Mouse (Mus musculus): ENCODE data around the gene Syne2. TPM values are rescaled to one million over a fixed set of nuclear protein-coding genes. Genes with fewer than 3 reads are reported as not detected.

Gene Syne2
- polyA plus RNA-seq, 1 experiment from 2014 or later: 50.8 TPM

DNA sequence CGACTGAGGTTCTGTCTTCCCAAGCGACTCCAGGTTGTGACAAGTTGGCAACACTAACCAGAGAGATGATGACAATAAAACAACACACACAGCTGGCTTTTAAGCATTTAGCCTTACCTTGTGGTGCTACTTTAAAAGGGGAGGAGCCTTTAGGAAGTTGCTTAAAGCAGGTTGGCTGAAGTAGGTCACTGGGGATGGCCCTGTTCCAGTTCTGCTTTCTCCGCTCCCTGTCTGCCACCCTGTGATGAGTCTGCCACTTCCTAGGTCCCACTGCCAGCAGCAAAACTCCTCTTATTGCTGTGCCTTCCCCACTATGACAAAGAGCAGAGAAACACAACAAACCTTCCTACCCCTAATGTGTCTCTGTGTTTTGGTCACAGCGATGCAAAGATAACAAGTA is 11.7 kb upstream of the Syne2 start:
- no peak overlapping the region for H3K4me3 ChIP-seq (ENCODE audit: low read length)
- no peaks in the 10 kb centered on the region for H3K4me1 ChIP-seq (replicated peaks; ENCODE audit: control insufficient read depth, insufficient read depth, low read length)
- H3K36me3 ChIP-seq (ENCODE audit: control insufficient read depth, insufficient read depth, low read length): no peaks in the 10 kb centered on the region
- H3K27ac ChIP-seq (ENCODE audit: low read length): no peak overlapping the region
- H3K27me3 ChIP-seq (ENCODE audit: control insufficient read depth, insufficient read depth, low read depth, low read length): no peaks in the 10 kb centered on the region
- no peaks in the 10 kb centered on the region for H3K9me3 ChIP-seq (ENCODE audit: control insufficient read depth, low read length)
- ATAC-seq (ENCODE audit: low read depth): no peak
- WGBS: 88% methylated on average over 4 of the region's 4 CpGs
- H3K9ac ChIP-seq (ENCODE audit: low read length): no peak overlapping the region
- H3K4me2 ChIP-seq (ENCODE audit: low read depth, low read length): no peak overlapping the region

DNA sequence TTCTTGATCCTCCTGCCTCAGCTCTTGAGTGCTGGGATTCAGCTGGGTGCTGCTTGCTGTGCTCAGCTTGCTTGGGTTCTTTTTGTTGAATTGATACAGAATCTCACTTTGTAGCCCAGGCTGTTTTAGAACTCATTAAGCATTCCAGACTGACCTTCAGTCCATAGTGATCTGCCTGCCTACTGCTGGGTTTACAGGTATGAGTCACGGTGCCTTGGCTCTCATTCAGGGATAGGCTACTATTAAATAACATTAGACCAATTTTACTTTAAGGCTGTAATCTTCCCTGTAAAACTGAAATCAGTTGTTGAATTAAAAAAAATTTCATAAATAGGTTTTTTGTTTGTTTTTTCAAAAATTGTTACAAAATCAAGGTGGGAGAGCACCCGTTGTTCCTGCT is 4.2 kb upstream of the Syne2 start:
- ATAC-seq (ENCODE audit: low read depth): no peak
- H3K9me3 ChIP-seq (ENCODE audit: control insufficient read depth, low read length): no peaks in the 10 kb centered on the region
- H3K4me1 ChIP-seq (replicated peaks; ENCODE audit: control insufficient read depth, insufficient read depth, low read length): peaks cover 6% of the 10 kb centered on the region
- WGBS: 92% methylated on average over 2 of the region's 2 CpGs
- no peak overlapping the region for H3K4me2 ChIP-seq (ENCODE audit: low read depth, low read length)
- no peaks in the 10 kb centered on the region for H3K36me3 ChIP-seq (ENCODE audit: control insufficient read depth, insufficient read depth, low read length)
- no peak overlapping the region for H3K4me3 ChIP-seq (ENCODE audit: low read length)
- no peaks in the 10 kb centered on the region for H3K27me3 ChIP-seq (ENCODE audit: control insufficient read depth, insufficient read depth, low read depth, low read length)
- no peak overlapping the region for H3K27ac ChIP-seq (ENCODE audit: low read length)
- no peak overlapping the region for H3K9ac ChIP-seq (ENCODE audit: low read length)

DNA sequence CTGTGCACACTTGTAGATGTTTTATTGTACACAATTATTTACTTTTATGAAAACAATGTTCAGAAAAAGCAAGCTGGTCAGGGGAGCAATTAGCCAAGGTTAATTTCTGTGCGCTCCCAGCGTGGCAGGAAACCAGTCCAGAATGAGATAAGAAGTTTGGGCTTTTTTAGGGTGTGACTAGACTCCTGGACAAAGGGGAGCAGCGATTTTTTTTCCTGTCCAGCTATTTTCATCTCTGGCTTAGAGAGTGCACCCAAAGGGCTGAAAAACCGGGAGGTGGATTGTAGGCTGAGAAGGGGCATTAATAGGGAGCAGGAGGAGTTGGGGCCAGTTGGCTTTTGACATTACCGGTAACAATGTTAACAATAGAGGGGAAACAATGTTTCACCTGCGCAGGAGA is 3.4 kb upstream of the Syne2 start:
- H3K9me3 ChIP-seq (ENCODE audit: control insufficient read depth, low read length): no peaks in the 10 kb centered on the region
- no peaks in the 10 kb centered on the region for H3K36me3 ChIP-seq (ENCODE audit: control insufficient read depth, insufficient read depth, low read length)
- H3K27me3 ChIP-seq (ENCODE audit: control insufficient read depth, insufficient read depth, low read depth, low read length): no peaks in the 10 kb centered on the region
- WGBS: 56% methylated on average over 6 of the region's 6 CpGs
- ATAC-seq (ENCODE audit: low read depth): no peak
- no peak overlapping the region for H3K4me2 ChIP-seq (ENCODE audit: low read depth, low read length)
- H3K9ac ChIP-seq (ENCODE audit: low read length): no peak overlapping the region
- peaks cover 9% of the 10 kb centered on the region for H3K4me1 ChIP-seq (replicated peaks; ENCODE audit: control insufficient read depth, insufficient read depth, low read length)
- no peak overlapping the region for H3K27ac ChIP-seq (ENCODE audit: low read length)
- H3K4me3 ChIP-seq (ENCODE audit: low read length): no peak overlapping the region

DNA sequence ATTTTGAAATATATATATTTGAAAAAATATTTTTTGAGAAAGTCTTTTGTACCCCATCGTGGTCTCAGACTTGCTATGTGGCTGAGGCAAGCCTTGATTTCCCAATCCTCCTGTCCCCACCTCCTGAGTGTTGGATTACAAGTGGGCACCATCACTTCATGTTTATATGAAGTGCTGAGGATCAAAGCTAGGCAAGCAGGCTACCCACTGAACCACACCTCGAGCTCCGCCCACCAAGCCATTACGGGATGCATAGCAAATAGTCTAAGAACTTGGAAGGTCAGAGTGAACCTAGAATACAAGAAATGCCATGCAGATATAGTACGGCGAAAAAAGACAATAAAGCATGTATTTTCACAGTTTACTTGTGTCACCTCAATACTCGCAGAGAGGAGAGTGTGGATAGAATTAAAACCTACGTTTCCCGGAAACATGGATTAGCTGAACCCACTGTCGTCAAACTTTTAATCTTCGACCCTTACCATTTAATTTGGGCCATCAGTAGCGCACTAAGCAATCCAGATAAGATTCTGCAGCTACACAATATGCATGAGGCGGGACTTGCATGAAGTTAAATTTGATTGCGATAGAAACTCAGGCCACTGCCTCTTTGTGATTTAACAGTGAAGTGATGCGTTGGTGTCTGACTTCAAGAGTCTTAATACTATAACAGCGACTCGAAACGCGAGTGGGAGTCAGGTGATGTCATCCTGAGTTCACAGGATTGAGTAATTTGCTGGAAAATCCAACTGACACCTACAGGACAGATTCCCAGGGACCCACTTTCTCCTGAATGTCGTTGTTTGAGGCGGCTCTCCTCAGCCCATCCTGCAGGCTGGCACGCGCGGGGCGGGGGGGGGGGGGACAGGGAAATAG is 715 bp upstream of the Syne2 start:
- peak overlapping the region; percentile 82 for H3K4me2 ChIP-seq (ENCODE audit: low read depth, low read length)
- 7% methylated on average over 25 of the region's 25 CpGs for WGBS
- H3K27ac ChIP-seq (ENCODE audit: low read length): no peak overlapping the region
- H3K36me3 ChIP-seq (ENCODE audit: control insufficient read depth, insufficient read depth, low read length): no peaks in the 10 kb centered on the region
- peaks cover 17% of the 10 kb centered on the region for H3K4me1 ChIP-seq (replicated peaks; ENCODE audit: control insufficient read depth, insufficient read depth, low read length)
- H3K9ac ChIP-seq (ENCODE audit: low read length): peak overlapping the region; percentile 91
- peak overlapping the region; percentile 88 for H3K4me3 ChIP-seq (ENCODE audit: low read length)
- no peaks in the 10 kb centered on the region for H3K27me3 ChIP-seq (ENCODE audit: control insufficient read depth, insufficient read depth, low read depth, low read length)
- H3K9me3 ChIP-seq (ENCODE audit: control insufficient read depth, low read length): no peaks in the 10 kb centered on the region
- no peak for ATAC-seq (ENCODE audit: low read depth)

DNA sequence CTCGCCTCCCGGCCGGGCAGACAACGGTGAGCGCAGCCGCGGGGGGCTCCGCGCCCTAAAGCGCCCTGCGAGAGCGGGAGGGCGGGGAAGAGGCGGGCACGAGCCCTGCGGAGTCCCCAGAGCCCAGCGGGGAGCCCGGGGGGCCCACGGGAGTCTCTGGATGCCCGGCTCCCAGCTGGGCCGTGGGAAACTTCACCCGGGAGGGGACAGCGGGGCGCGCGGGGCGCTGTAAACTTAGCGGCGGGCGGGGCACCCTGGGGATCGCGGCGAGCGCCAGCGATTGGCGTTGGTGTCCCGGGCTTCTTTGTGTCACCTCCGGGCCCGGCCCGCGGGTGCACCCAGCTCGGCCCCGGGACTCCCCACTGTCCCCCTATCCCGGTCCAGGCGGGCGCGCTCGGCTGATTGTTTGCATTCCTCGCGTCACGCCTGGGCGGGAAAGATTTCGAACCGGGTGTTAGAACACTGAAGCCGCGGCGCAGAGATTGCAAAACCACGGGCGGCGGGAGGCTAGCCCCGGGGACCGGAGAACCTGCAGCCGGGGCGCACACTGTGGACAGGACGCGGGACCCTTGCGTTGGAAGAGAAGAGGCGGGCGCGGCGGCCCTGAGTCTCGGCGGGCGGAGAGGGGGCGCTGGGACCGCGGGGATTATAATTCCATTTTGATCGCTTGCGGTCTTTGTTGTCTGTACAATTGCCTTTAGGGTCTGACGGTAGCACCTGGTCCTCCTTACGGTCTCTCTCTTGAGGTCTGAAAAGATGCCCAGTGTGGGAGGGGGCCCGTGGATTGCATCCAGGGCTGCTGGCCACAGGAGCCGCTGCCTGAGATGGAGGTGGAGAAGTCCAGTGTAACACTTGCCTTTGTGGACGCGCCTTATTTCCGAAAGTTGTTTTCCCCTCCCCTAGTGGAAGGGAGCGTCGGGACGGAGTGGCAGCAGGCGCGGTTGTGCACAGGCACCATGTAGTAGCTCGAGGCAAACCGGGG is 810 bp downstream of the Syne2 start:
- Histone ChIP-seq H3K4me2 (ENCODE audit: low read depth, low read length) (peak overlapping the region; percentile 82), H3K9me3 (ENCODE audit: control insufficient read depth, low read length) (no peaks in the 10 kb centered on the region), H3K36me3 (ENCODE audit: control insufficient read depth, insufficient read depth, low read length) (no peaks in the 10 kb centered on the region), H3K9ac (ENCODE audit: low read length) (peak overlapping the region; percentile 91), H3K27me3 (ENCODE audit: control insufficient read depth, insufficient read depth, low read depth, low read length) (no peaks in the 10 kb centered on the region), H3K27ac (ENCODE audit: low read length) (peak overlapping the region; percentile 86), H3K4me1 (replicated peaks; ENCODE audit: control insufficient read depth, insufficient read depth, low read length) (peaks cover 19% of the 10 kb centered on the region), H3K4me3 (ENCODE audit: low read length) (peak overlapping the region; percentile 88)
- ATAC-seq (ENCODE audit: low read depth): peak; percentile 84
- WGBS: under 1% methylated on average over 80 of the region's 93 CpGs

DNA sequence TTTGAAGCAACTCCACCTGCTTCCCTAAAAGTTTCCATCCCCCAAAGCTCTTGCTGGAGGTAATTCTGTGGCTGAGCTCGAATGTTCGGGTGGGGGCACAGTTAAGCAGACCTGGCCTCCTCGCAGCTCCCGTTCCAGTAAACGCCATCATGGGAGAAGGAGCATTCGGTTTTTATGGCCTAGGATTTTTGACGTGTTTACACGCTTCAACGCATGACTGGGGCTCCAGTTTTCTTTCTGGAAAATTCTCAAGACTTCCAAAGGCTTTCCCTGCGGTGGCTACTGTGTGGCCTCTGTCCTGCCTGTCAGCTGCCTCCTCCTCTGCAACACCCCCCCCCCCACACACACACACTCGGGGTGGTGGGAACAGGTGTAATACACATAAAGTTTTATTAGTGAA is 1.5 kb downstream of the Syne2 start:
- ATAC-seq (ENCODE audit: low read depth): no peak
- Histone ChIP-seq H3K27me3 (ENCODE audit: control insufficient read depth, insufficient read depth, low read depth, low read length) (no peaks in the 10 kb centered on the region), H3K4me2 (ENCODE audit: low read depth, low read length) (peak overlapping the region; percentile 82), H3K36me3 (ENCODE audit: control insufficient read depth, insufficient read depth, low read length) (no peaks in the 10 kb centered on the region), H3K4me3 (ENCODE audit: low read length) (peak overlapping the region; percentile 88), H3K9ac (ENCODE audit: low read length) (peak overlapping the region; percentile 91), H3K9me3 (ENCODE audit: control insufficient read depth, low read length) (no peaks in the 10 kb centered on the region), H3K27ac (ENCODE audit: low read length) (no peak overlapping the region; the same call in 1 of the 2 replicates), H3K4me1 (replicated peaks; ENCODE audit: control insufficient read depth, insufficient read depth, low read length) (peaks cover 19% of the 10 kb centered on the region)
- WGBS: 9% methylated on average over 11 of the region's 11 CpGs

DNA sequence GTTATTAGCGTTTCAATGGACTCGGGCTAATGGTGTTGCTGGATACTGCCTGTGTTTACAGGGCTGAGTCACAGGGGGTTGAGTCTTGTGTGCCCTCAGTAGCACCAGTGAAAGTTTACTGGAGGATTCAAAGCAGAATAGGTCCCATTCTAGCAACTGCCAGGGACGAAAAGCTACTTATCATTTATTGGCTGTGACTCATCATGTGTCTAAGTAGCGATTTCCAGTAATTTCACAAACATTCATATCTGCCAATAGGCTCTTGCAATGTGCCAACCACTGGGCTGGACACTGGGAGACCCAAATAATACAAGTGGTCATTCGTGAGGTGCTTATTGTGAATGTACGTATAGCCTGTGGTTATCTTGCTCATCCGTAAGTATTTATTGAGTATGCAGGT is 2.3 kb downstream of the Syne2 start:
- Histone ChIP-seq H3K4me1 (replicated peaks; ENCODE audit: control insufficient read depth, insufficient read depth, low read length) (peaks cover 19% of the 10 kb centered on the region), H3K27ac (ENCODE audit: low read length) (no peak overlapping the region), H3K4me2 (ENCODE audit: low read depth, low read length) (no peak overlapping the region)

DNA sequence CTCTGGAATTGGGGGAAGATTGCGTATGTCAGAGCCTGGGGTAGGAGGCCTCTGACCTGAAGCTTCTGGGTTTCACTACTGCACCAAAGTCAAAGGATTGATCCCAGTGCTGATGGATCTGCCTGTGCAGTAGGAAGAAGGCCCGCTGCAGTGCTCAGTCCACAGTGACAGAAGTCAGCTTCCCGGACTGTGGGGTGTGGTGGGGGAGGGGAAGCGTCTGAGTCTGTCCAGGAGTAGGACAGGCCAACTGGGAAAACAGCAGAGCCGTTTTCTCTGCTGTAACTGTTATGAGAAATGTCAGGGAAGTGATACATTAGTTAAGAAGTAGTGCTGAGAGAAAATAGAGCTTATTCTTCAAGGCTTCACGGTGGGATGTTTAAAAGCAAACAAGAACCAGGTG is 4.2 kb downstream of the Syne2 start:
- no peak overlapping the region for H3K27ac ChIP-seq (ENCODE audit: low read length)
- no peak for ATAC-seq (ENCODE audit: low read depth)

More for the DNA sequence above, 2.3 kb downstream of the Syne2 start:
- H3K27me3 ChIP-seq (ENCODE audit: control insufficient read depth, insufficient read depth, low read depth, low read length): no peaks in the 10 kb centered on the region
- no peaks in the 10 kb centered on the region for H3K36me3 ChIP-seq (ENCODE audit: control insufficient read depth, insufficient read depth, low read length)
- no peak overlapping the region for H3K9ac ChIP-seq (ENCODE audit: low read length)
- H3K9me3 ChIP-seq (ENCODE audit: control insufficient read depth, low read length): no peaks in the 10 kb centered on the region
- no peak for ATAC-seq (ENCODE audit: low read depth)
- 71% methylated on average over 7 of the region's 7 CpGs for WGBS
- H3K4me3 ChIP-seq (ENCODE audit: low read length): no peak overlapping the region

DNA sequence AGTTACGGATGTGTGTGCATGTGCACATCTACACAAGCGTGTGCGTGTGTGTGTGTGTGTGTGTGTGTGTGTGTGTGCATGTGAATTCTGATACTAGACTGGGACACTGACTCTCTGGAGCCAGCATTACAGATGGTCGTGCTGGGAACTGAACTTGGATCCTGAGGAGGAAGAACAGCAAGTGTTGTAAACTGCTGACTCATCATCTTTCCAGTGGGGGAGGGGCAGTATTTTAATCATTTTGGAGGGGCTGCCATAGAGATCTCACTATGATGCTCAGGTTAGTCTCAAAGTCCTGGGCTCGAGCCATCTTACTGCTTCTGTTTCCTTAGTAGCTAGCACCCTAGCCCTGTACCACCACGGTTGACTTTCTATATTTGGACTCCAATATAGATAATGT is 5.5 kb downstream of the Syne2 start:
- Histone ChIP-seq H3K4me1 (replicated peaks; ENCODE audit: control insufficient read depth, insufficient read depth, low read length) (peaks cover 20% of the 10 kb centered on the region), H3K36me3 (ENCODE audit: control insufficient read depth, insufficient read depth, low read length) (no peaks in the 10 kb centered on the region), H3K27me3 (ENCODE audit: control insufficient read depth, insufficient read depth, low read depth, low read length) (no peaks in the 10 kb centered on the region), H3K4me3 (ENCODE audit: low read length) (no peak overlapping the region), H3K9ac (ENCODE audit: low read length) (no peak overlapping the region), H3K4me2 (ENCODE audit: low read depth, low read length) (no peak overlapping the region), H3K27ac (ENCODE audit: low read length) (no peak overlapping the region), H3K9me3 (ENCODE audit: control insufficient read depth, low read length) (no peaks in the 10 kb centered on the region)
- no peak for ATAC-seq (ENCODE audit: low read depth)
- 81% methylated on average over 6 of the region's 6 CpGs for WGBS

More for the DNA sequence above, 4.2 kb downstream of the Syne2 start:
- no peak overlapping the region for H3K4me3 ChIP-seq (ENCODE audit: low read length)
- H3K4me1 ChIP-seq (replicated peaks; ENCODE audit: control insufficient read depth, insufficient read depth, low read length): peaks cover 23% of the 10 kb centered on the region
- H3K36me3 ChIP-seq (ENCODE audit: control insufficient read depth, insufficient read depth, low read length): no peaks in the 10 kb centered on the region
- no peaks in the 10 kb centered on the region for H3K9me3 ChIP-seq (ENCODE audit: control insufficient read depth, low read length)
- no peak overlapping the region for H3K4me2 ChIP-seq (ENCODE audit: low read depth, low read length)
- WGBS: 35% methylated on average over 6 of the region's 6 CpGs
- no peaks in the 10 kb centered on the region for H3K27me3 ChIP-seq (ENCODE audit: control insufficient read depth, insufficient read depth, low read depth, low read length)
- H3K9ac ChIP-seq (ENCODE audit: low read length): no peak overlapping the region
